Mouse (Mus musculus) urinary bladder, postnatal 4 days (tissue): ENCODE data around the gene Ubtd2.

Experiments
- DNase-seq, 2 experiments: peaks; one replicate each; pipeline ENCODE4 v3.0.0; 2021 to 2022; ENCODE audit warnings: low spot score in 2 of 2

The Ubtd2 gene

GRCm38 (mm10) chr11:32564629-32565028 lies 109.5 kb downstream of the Ubtd2 start:
- no peak for DNase-seq

DNA sequence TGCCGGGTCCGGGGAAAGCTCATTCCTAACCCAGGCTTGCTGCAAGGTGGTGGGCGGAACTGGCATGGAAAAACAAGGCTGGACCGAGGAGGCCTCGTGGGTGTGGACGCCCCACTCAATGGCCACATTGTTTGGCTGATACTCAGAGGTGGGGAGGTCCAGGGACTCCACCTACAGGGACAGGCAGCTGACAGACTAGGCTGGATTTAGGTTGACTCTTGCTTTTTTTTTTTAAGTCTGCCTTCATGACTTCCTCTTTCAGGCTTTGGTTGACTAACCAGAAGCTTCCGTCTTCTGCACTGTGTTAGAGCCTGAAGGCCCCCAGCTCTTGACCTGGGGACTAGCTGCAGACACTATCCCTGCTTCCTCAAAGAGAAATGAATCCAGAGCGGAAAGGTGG lies 109.9 kb downstream of the Ubtd2 start:
- no peak for DNase-seq

- DNase-seq = no peak
These were observed 111.0 kb downstream of the Ubtd2 start for GRCm38 (mm10) chr11:32566184-32566583.
